Mouse (Mus musculus): ENCODE data around the gene Akr1c19.
A peak's percentile ranks its signal among the peaks of the same experiment; 100 is the strongest.
"Not testable (repeated sequence)": the region's sequence is repeated elsewhere in the genome, so short reads cannot be mapped to it uniquely, and the experiment has no call there.

Akr1c19 gene

GRCm38 (mm10) chr13:4228441-4228840 lies at the start of gene Akr1c19:
Akr1c19 (plus strand) TSS chr13:4228700.
- DNase-seq (ENCODE audit: extremely low read depth, low read depth, low spot score): no peak

GRCm38 (mm10) chr13:4181321-4181720 lies 47.2 kb upstream of the Akr1c19 start:
- DNase-seq (ENCODE audit: extremely low read depth, low read depth, low spot score): not testable (repeated sequence)

GRCm38 (mm10) chr13:4183116-4183515 lies 45.4 kb upstream of the Akr1c19 start:
- peak; percentile 88 for DNase-seq (ENCODE audit: extremely low read depth, low read depth, low spot score)

GRCm38 (mm10) chr13:4186641-4187411 lies 41.7 kb upstream of the Akr1c19 start:
- DNase-seq (ENCODE audit: extremely low read depth, low read depth, low spot score): not testable (repeated sequence)

- no peak for DNase-seq (ENCODE audit: extremely low read depth, low read depth, low spot score)
Measured at GRCm38 (mm10) chr13:4188174-4188573, 40.3 kb upstream of the Akr1c19 start.

GRCm38 (mm10) chr13:4190904-4191303 lies 37.6 kb upstream of the Akr1c19 start, which contains the start of gene Akr1c13:
Akr1c13 (plus strand) TSS chr13:4191150.
- DNase-seq (ENCODE audit: extremely low read depth, low read depth, low spot score): no peak

GRCm38 (mm10) chr13:4192511-4192910 lies 36.0 kb upstream of the Akr1c19 start:
- no peak for DNase-seq (ENCODE audit: extremely low read depth, low read depth, low spot score)

- no peak for DNase-seq (ENCODE audit: extremely low read depth, low read depth, low spot score)
Measured at GRCm38 (mm10) chr13:4206147-4206903, 22.2 kb upstream of the Akr1c19 start.

GRCm38 (mm10) chr13:4211560-4212299 lies 16.8 kb upstream of the Akr1c19 start:
- no peak for DNase-seq (ENCODE audit: extremely low read depth, low read depth, low spot score)

- no peak for DNase-seq (ENCODE audit: extremely low read depth, low read depth, low spot score)
Measured at GRCm38 (mm10) chr13:4212309-4212708, 16.2 kb upstream of the Akr1c19 start.

- DNase-seq (ENCODE audit: extremely low read depth, low read depth, low spot score): not testable (repeated sequence)
Measured at GRCm38 (mm10) chr13:4215496-4215895, 13.0 kb upstream of the Akr1c19 start.

- peak; percentile 75 for DNase-seq (ENCODE audit: extremely low read depth, low read depth, low spot score)
Measured at GRCm38 (mm10) chr13:4230841-4231623, 2.5 kb downstream of the Akr1c19 start.

- DNase-seq (ENCODE audit: extremely low read depth, low read depth, low spot score): no peak
Measured at GRCm38 (mm10) chr13:4233135-4233534, 4.6 kb downstream of the Akr1c19 start.

- no peak for DNase-seq (ENCODE audit: extremely low read depth, low read depth, low spot score)
Measured at GRCm38 (mm10) chr13:4233536-4234172, 5.2 kb downstream of the Akr1c19 start.

GRCm38 (mm10) chr13:4244861-4245559 lies 16.5 kb downstream of the Akr1c19 start:
- no peak for DNase-seq (ENCODE audit: extremely low read depth, low read depth, low spot score)

GRCm38 (mm10) chr13:4249347-4249746 lies 20.8 kb downstream of the Akr1c19 start:
- DNase-seq (ENCODE audit: extremely low read depth, low read depth, low spot score): no peak

GRCm38 (mm10) chr13:4256894-4257293 lies 28.4 kb downstream of the Akr1c19 start:
- DNase-seq (ENCODE audit: extremely low read depth, low read depth, low spot score): peak; percentile 34

GRCm38 (mm10) chr13:4257349-4257748 lies 28.8 kb downstream of the Akr1c19 start:
- no peak for DNase-seq (ENCODE audit: extremely low read depth, low read depth, low spot score)

GRCm38 (mm10) chr13:4264612-4265011 lies 36.1 kb downstream of the Akr1c19 start:
- no peak for DNase-seq (ENCODE audit: extremely low read depth, low read depth, low spot score)
